Mouse (Mus musculus): ENCODE data around the gene Zfyve9. TPM values are rescaled to one million over a fixed set of nuclear protein-coding genes. Genes with fewer than 3 reads are reported as not detected.

Gene Zfyve9
- polyA plus RNA-seq, 1 experiment from 2014 or later = 5.3 TPM

DNA sequence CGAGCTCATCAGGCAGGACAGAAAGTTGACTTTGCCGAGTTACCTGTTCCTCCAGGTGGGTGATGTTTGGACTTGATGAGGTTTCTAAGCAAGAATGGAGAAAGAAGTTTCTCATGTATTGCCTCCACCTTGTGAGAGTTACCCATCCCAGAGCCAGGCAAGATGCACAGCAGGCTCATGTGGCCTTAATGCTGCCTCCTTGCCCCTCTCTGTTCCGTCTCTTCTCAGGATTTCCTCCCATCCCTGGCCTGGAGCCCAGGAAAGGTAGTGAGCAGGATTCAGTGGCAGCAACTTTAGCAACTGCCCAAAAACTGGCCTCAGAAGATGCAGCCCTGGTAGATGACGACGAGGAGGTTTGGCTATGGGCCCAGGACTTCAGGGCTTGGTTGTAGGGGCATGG, 153.5 kb downstream of the Zfyve9 start:
- no peaks in the 10 kb centered on the region for H3K4me1 ChIP-seq
- H3K27me3 ChIP-seq (ENCODE audit: poor library complexity, severe bottlenecking) = no peaks in the 10 kb centered on the region
- no peaks in the 10 kb centered on the region for H3K9me3 ChIP-seq
- no peak overlapping the region for H3K27ac ChIP-seq
- DNase-seq (ENCODE audit: extremely low spot score, low spot score) = no peak
- peaks cover 90% of the 10 kb centered on the region for H3K36me3 ChIP-seq (replicated peaks)
- WGBS = 93% methylated on average over 5 of the region's 5 CpGs
- H3K4me3 ChIP-seq = no peak overlapping the region

DNA sequence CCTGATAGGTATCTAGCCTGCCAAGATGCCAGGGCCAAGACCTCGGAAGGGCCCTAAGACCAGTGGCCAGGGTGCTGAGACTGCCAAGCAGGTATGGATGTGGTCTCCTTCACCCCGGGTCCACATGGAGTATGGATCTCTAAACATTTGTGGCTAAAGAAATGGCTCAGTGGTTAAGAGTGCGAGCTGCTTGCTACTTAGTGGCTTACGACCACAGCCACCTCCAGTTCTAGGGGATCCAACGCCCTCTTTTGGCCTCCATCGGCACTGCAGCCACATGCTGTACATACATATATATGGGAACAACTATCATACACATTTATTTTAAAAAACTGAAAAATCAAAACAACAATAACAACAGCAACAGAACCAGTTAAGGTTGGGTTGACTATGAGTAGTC, 159.1 kb downstream of the Zfyve9 start:
- no peak overlapping the region for H3K4me3 ChIP-seq
- 91% methylated on average over 6 of the region's 6 CpGs for WGBS
- no peak for DNase-seq (ENCODE audit: extremely low spot score, low spot score)
- no peak overlapping the region for H3K27ac ChIP-seq
- H3K36me3 ChIP-seq (replicated peaks) = peaks cover 46% of the 10 kb centered on the region
- no peaks in the 10 kb centered on the region for H3K27me3 ChIP-seq (ENCODE audit: poor library complexity, severe bottlenecking)
- H3K9me3 ChIP-seq = no peaks in the 10 kb centered on the region
- H3K4me1 ChIP-seq = peaks cover 20% of the 10 kb centered on the region

- DNase-seq (ENCODE audit: extremely low spot score, low spot score) = peak; percentile 37
- Histone ChIP-seq H3K27ac (peak overlapping the region; percentile 96), H3K9me3 (no peaks in the 10 kb centered on the region)
These were observed 160.1 kb downstream of the Zfyve9 start for GRCm38 (mm10) chr4:108620536-108620935.

DNA sequence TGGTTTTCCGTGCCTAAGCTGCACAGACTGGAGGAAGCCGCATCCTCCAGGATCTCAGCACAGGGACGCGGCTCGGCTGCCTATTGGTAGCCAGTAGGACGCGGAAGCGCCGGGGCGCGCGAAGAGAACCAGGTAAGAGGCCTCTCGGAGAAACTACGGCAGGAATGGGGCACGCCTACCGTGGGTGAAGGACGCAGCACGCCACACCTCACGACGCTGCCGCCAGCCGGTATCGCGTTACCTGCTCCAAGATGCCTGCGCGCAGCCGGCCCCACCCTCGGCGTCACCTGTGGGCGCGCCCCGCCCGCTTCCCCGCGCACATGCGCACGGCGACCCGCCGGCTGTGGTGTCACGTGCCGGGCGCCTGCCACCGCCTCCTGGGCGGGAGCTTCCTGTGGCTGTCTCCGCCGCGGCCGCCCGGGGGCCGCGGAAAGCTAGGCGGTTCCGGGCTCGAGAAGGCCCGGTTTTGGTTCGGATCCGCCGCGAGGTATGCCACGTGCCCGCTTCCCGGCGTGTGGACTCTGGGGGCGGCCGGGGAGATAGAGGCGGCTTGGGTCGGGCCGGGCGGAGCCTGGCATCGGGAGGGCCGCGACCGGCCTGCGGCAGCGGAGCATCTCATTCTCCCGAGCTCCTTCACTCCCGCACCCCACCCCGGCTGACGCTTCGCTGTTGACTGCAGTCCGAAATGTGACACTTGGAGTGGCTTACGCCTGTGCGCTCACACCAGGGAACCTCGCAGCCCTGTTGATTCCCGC, 160.8 kb downstream of the Zfyve9 start, which contains the start of gene Cc2d1b:
Gene Cc2d1b (plus strand): TSS at position 354 of the 755 bp plus-strand sequence.
- Histone ChIP-seq H3K9me3 (no peaks in the 10 kb centered on the region), H3K4me1 (peaks cover 20% of the 10 kb centered on the region), H3K4me3 (peak within 1 kb of the TSS; percentile 85), H3K27me3 (ENCODE audit: poor library complexity, severe bottlenecking) (no peaks in the 10 kb centered on the region), H3K36me3 (replicated peaks) (peaks cover 46% of the 10 kb centered on the region), H3K27ac (peak within 1 kb of the TSS; percentile 96)
- peak; percentile 89 for DNase-seq (ENCODE audit: extremely low spot score, low spot score)
- under 1% methylated on average over 86 of the region's 86 CpGs for WGBS

More at GRCm38 (mm10) chr4:108620536-108620935, 160.1 kb downstream of the Zfyve9 start:
- Histone ChIP-seq H3K4me1 (peaks cover 20% of the 10 kb centered on the region), H3K27me3 (ENCODE audit: poor library complexity, severe bottlenecking) (no peaks in the 10 kb centered on the region), H3K36me3 (replicated peaks) (peaks cover 46% of the 10 kb centered on the region), H3K4me3 (peak overlapping the region; percentile 85)
- WGBS = 20% methylated on average over 8 of the region's 8 CpGs

GRCm38 (mm10) chr4:108619165-108619564, 161.4 kb downstream of the Zfyve9 start:
- DNase-seq (ENCODE audit: extremely low spot score, low spot score) = no peak
- Histone ChIP-seq H3K4me1 (peaks cover 20% of the 10 kb centered on the region), H3K36me3 (replicated peaks) (peaks cover 46% of the 10 kb centered on the region), H3K27ac (peak overlapping the region; percentile 96), H3K9me3 (no peaks in the 10 kb centered on the region), H3K27me3 (ENCODE audit: poor library complexity, severe bottlenecking) (no peaks in the 10 kb centered on the region), H3K4me3 (peak overlapping the region; percentile 85)
- 3% methylated on average over 10 of the region's 10 CpGs for WGBS

DNA sequence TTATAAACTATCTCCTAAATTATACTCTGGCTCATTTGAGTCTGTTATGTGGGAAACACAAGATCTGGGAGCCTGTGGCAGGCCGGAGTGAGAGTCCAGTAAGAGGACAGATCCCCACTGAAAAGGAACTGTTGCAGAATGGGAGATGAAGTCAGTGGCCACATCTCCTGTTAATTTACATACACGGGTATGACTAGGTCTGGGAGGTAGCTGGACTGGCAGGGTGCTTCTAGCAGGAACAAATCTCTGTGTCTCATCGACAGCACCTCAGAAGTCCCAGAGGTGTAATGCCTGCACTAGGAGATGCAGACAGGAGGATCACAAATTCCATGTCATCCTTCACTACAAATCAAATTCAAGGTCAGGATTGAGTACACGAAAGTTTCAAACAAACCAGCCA, 162.0 kb downstream of the Zfyve9 start:
- 79% methylated on average over 4 of the region's 4 CpGs for WGBS
- Histone ChIP-seq H3K27me3 (ENCODE audit: poor library complexity, severe bottlenecking) (no peaks in the 10 kb centered on the region), H3K36me3 (replicated peaks) (peaks cover 47% of the 10 kb centered on the region), H3K27ac (0 out of 2 replicates have a peak overlapping the region, but pooled peaks have one; percentile 96), H3K9me3 (no peaks in the 10 kb centered on the region), H3K4me3 (peak overlapping the region; percentile 85), H3K4me1 (peaks cover 20% of the 10 kb centered on the region)
- DNase-seq (ENCODE audit: extremely low spot score, low spot score) = no peak

- 95% methylated on average over 5 of the region's 5 CpGs for whole genome bisulfite sequencing
- Histone ChIP-seq H3K4me3 (no peak overlapping the region), H3K9me3 (no peaks in the 10 kb centered on the region), H3K4me1 (no peaks in the 10 kb centered on the region), H3K27ac (no peak overlapping the region), H3K27me3 (ENCODE audit: poor library complexity, severe bottlenecking) (no peaks in the 10 kb centered on the region), H3K36me3 (replicated peaks) (peaks cover 92% of the 10 kb centered on the region)
- no peak for DNase-seq (ENCODE audit: extremely low spot score, low spot score)
These were observed 169.7 kb downstream of the Zfyve9 start for GRCm38 (mm10) chr4:108610935-108611334.

GRCm38 (mm10) chr4:108608651-108609050, 171.9 kb downstream of the Zfyve9 start:
- H3K4me3 ChIP-seq = no peak overlapping the region
- WGBS = 95% methylated on average over 3 of the region's 3 CpGs

DNA sequence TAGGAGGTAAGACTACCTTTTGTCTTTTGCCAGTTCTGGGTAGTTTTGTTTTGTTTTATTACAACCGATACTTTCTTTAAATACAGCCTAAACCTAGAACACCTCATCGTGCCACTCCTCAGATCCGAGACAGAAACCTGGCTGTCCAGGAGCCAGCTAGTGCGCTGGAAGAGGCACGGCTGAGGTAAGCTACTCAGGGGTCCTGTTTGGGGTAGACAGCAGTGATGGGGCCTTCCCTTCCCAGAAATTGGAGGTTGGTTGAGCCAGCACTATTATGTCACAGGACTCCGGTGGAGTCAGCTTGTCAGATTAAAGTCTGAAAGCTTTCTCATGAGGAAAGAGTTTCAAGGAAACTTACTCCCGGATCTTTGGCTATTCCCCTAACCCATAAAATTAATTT, 178.7 kb downstream of the Zfyve9 start:
- peaks cover 96% of the 10 kb centered on the region for H3K36me3 ChIP-seq (replicated peaks)

More at GRCm38 (mm10) chr4:108608651-108609050, 171.9 kb downstream of the Zfyve9 start:
- H3K27me3 ChIP-seq (ENCODE audit: poor library complexity, severe bottlenecking) = no peaks in the 10 kb centered on the region
- H3K36me3 ChIP-seq (replicated peaks) = peaks cover 92% of the 10 kb centered on the region
- no peaks in the 10 kb centered on the region for H3K4me1 ChIP-seq
- H3K9me3 ChIP-seq = no peaks in the 10 kb centered on the region
- no peak overlapping the region for H3K27ac ChIP-seq
- DNase-seq (ENCODE audit: extremely low spot score, low spot score) = no peak

DNA sequence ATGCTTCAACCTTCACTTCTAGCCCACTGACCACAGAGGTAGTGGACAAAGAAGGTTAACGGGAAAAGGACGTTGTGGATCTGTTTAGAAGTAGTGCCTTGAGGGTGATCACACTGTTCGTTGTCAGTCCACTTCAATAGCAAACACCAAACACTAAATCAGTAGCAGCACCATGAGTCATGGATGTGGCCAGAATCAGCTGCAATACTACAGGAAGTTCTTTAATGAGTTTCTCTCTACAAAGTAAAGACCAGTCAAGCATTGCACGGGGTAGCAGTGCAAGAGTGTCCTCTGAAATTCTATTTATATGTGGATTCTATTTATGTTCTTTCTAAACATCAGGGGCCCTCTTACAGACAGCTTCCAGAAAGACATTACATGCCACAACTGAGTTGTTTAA, 182.3 kb downstream of the Zfyve9 start:
- Histone ChIP-seq H3K27me3 (ENCODE audit: poor library complexity, severe bottlenecking) (no peaks in the 10 kb centered on the region), H3K4me3 (no peak overlapping the region), H3K4me1 (no peaks in the 10 kb centered on the region), H3K36me3 (replicated peaks) (peaks cover 96% of the 10 kb centered on the region), H3K27ac (no peak overlapping the region), H3K9me3 (peaks cover 2% of the 10 kb centered on the region; the same call in 1 of the 2 replicates)
- WGBS = 90% methylated on average over 4 of the region's 4 CpGs
- DNase-seq (ENCODE audit: extremely low spot score, low spot score) = no peak

More for the DNA sequence above, 178.7 kb downstream of the Zfyve9 start:
- WGBS = 96% methylated on average over 7 of the region's 7 CpGs
- Histone ChIP-seq H3K9me3 (peaks cover 2% of the 10 kb centered on the region; the same call in 1 of the 2 replicates), H3K4me3 (no peak overlapping the region), H3K27ac (no peak overlapping the region), H3K27me3 (ENCODE audit: poor library complexity, severe bottlenecking) (no peaks in the 10 kb centered on the region), H3K4me1 (no peaks in the 10 kb centered on the region)
- no peak for DNase-seq (ENCODE audit: extremely low spot score, low spot score)

DNA sequence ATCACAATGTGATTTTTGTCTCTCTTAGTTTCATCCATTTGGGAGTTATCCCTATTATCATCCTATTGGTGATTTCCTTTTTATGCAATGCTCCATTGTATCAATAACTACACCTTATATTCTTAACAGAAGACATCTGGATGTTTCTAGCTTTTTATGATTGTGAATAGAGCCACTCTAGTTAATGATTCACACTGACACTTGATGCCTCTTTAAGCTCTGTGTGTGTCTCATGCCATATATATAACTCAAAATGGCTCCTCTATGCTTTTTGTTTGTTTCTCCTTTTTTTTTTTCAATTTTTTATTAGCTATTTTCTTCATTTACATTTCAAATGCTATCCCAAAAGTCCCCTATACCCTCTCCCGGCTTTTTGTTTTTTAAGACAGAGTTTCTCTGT, 184.8 kb downstream of the Zfyve9 start:
- Histone ChIP-seq H3K27ac (no peak overlapping the region), H3K4me1 (no peaks in the 10 kb centered on the region), H3K9me3 (no peaks in the 10 kb centered on the region), H3K27me3 (ENCODE audit: poor library complexity, severe bottlenecking) (no peaks in the 10 kb centered on the region), H3K4me3 (no peak overlapping the region), H3K36me3 (replicated peaks) (peaks cover 97% of the 10 kb centered on the region)
- 92% methylated on average over 1 of the region's 1 CpGs for WGBS
- DNase-seq (ENCODE audit: extremely low spot score, low spot score) = no peak

DNA sequence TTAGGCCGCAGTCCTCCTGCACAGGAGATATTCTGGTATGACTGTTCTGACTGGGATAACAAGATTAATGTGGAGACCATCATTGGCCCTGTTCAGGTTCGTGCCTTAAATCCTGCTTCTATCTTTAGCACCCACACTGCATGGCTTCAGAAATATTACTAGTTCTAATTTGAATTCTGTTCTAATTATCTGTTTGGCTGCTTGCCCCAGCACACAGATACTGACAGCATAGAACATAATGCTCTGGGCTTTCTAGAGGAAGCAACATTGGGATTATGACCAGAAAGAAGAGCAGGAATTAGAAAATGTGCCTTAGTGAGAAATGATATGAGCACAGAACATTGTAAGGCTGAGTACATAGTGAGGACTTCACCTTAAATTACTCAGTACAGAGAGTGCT, 187.2 kb downstream of the Zfyve9 start:
- Histone ChIP-seq H3K36me3 (replicated peaks) (peaks cover 97% of the 10 kb centered on the region), H3K4me1 (no peaks in the 10 kb centered on the region), H3K27me3 (ENCODE audit: poor library complexity, severe bottlenecking) (no peaks in the 10 kb centered on the region), H3K4me3 (no peak overlapping the region), H3K27ac (no peak overlapping the region), H3K9me3 (no peaks in the 10 kb centered on the region)
- no peak for DNase-seq (ENCODE audit: extremely low spot score, low spot score)
- WGBS = 95% methylated on average over 2 of the region's 2 CpGs

Measured in forebrain, embryonic 10.5 days (tissue).